Mouse (Mus musculus): ENCODE measurements around the gene Cdk17. TPM values are rescaled to one million over a fixed set of nuclear protein-coding genes. Genes with fewer than 3 reads are reported as not detected.

Gene Cdk17
- total and polyA plus RNA-seq, 2 experiments: 11.3 to 17.1 TPM

- DNase-seq (ENCODE audit: extremely low read depth, low read depth, low spot score): no peak
- Histone ChIP-seq H3K9ac (ENCODE audit: low read depth, low read length) (no peak overlapping the region), H3K79me2 (ENCODE audit: control insufficient read depth, insufficient read depth, low read length) (no peaks in the 10 kb centered on the region), H3K4me3 (ENCODE audit: insufficient read depth, low read depth, low read length) (no peak overlapping the region), H3K4me1 (ENCODE audit: control insufficient read depth, insufficient read depth, low read length) (peaks cover 3% of the 10 kb centered on the region; the same call in 1 of the 2 replicates), H3K27me3 (ENCODE audit: control insufficient read depth, insufficient read depth, low read length) (no peaks in the 10 kb centered on the region), H3K27ac (replicated peaks; ENCODE audit: insufficient read depth, low read depth, low read length) (no peak overlapping the region), H3K36me3 (ENCODE audit: control insufficient read depth, insufficient read depth, low read length) (no peaks in the 10 kb centered on the region)
- WGBS: 82% methylated on average over 3 of the region's 3 CpGs
- TF ChIP-seq POLR2A (IDR thresholded peaks at IDR 0.05; ENCODE audit: extremely low read depth, insufficient read depth, low read length) (no peak), CTCF (IDR thresholded peaks at IDR 0.05; ENCODE audit: low read depth, low read length) (no peak)
Observed at GRCm38 (mm10) chr10:93116636-93117035, 44.0 kb upstream of the Cdk17 start.

GRCm38 (mm10) chr10:93119809-93120208 lies 40.9 kb upstream of the Cdk17 start:
- Histone ChIP-seq H3K9ac (ENCODE audit: low read depth, low read length) (no peak overlapping the region), H3K27ac (replicated peaks; ENCODE audit: insufficient read depth, low read depth, low read length) (no peak overlapping the region), H3K79me2 (ENCODE audit: control insufficient read depth, insufficient read depth, low read length) (no peaks in the 10 kb centered on the region), H3K27me3 (ENCODE audit: control insufficient read depth, insufficient read depth, low read length) (no peaks in the 10 kb centered on the region), H3K4me1 (ENCODE audit: control insufficient read depth, insufficient read depth, low read length) (no peaks in the 10 kb centered on the region; the same call in 1 of the 2 replicates), H3K4me3 (ENCODE audit: insufficient read depth, low read depth, low read length) (no peak overlapping the region), H3K36me3 (ENCODE audit: control insufficient read depth, insufficient read depth, low read length) (no peaks in the 10 kb centered on the region)
- TF ChIP-seq CTCF (IDR thresholded peaks at IDR 0.05; ENCODE audit: low read depth, low read length) (no peak), POLR2A (IDR thresholded peaks at IDR 0.05; ENCODE audit: extremely low read depth, insufficient read depth, low read length) (no peak)
- DNase-seq (ENCODE audit: extremely low read depth, low read depth, low spot score): no peak
- 85% methylated on average over 5 of the region's 5 CpGs for WGBS

- no peaks in the 10 kb centered on the region for H3K36me3 ChIP-seq (ENCODE audit: control insufficient read depth, insufficient read depth, low read length)
- 91% methylated on average over 6 of the region's 6 CpGs for WGBS
- H3K27me3 ChIP-seq (ENCODE audit: control insufficient read depth, insufficient read depth, low read length): no peaks in the 10 kb centered on the region
- H3K4me3 ChIP-seq (ENCODE audit: insufficient read depth, low read depth, low read length): no peak overlapping the region
- H3K9ac ChIP-seq (ENCODE audit: low read depth, low read length): no peak overlapping the region
- peaks cover 2% of the 10 kb centered on the region for H3K4me1 ChIP-seq (ENCODE audit: control insufficient read depth, insufficient read depth, low read length)
- no peak for TF ChIP-seq POLR2A (IDR thresholded peaks at IDR 0.05; ENCODE audit: extremely low read depth, insufficient read depth, low read length)
- TF ChIP-seq CTCF (IDR thresholded peaks at IDR 0.05; ENCODE audit: low read depth, low read length): no peak
- no peaks in the 10 kb centered on the region for H3K79me2 ChIP-seq (ENCODE audit: control insufficient read depth, insufficient read depth, low read length)
- H3K27ac ChIP-seq (replicated peaks; ENCODE audit: insufficient read depth, low read depth, low read length): no peak overlapping the region
- DNase-seq (ENCODE audit: extremely low read depth, low read depth, low spot score): no peak
Observed at GRCm38 (mm10) chr10:93121262-93121860, 39.3 kb upstream of the Cdk17 start.

DNA sequence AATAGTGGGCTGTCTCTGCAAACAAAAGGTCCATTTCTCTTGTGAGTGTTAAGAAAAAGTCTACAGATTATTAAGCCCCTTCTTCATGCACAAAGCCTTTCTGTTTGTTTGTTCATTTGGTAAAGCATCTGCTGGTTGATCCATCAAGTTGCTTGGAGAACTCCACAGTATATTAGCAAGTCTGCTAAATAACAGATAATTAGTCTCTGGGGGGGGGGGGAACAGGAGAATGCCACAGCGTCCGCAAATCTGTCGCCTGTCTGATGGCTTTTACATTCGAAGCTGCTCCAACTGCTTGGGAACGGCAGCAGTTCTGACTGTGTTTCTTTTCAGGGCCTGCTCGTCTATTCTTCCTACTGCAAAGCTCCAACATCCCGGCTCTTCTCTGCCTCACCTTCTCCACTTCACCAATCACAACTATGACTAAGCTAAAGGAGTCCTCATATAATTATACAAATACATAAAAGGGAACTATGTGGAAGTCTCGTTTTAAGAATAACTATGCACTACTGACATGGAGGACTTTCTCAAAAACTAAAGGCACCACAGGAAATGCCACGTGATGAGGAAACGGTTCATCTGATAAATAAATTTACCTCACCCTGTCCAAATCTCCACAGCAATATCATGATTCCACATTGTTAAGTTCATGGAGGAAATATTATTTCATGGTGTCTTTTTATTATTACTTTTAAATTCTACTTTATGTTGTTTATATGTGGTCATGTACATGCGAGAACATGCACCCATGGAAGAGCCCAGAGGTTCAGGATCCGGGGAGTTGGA lies 38.1 kb upstream of the Cdk17 start:
- WGBS: 86% methylated on average over 12 of the region's 12 CpGs
- DNase-seq (ENCODE audit: extremely low read depth, low read depth, low spot score): no peak
- Histone ChIP-seq H3K27me3 (ENCODE audit: control insufficient read depth, insufficient read depth, low read length) (no peaks in the 10 kb centered on the region), H3K9ac (ENCODE audit: low read depth, low read length) (no peak overlapping the region), H3K4me1 (ENCODE audit: control insufficient read depth, insufficient read depth, low read length) (peaks cover 2% of the 10 kb centered on the region), H3K79me2 (ENCODE audit: control insufficient read depth, insufficient read depth, low read length) (no peaks in the 10 kb centered on the region), H3K36me3 (ENCODE audit: control insufficient read depth, insufficient read depth, low read length) (no peaks in the 10 kb centered on the region), H3K4me3 (ENCODE audit: insufficient read depth, low read depth, low read length) (no peak overlapping the region), H3K27ac (replicated peaks; ENCODE audit: insufficient read depth, low read depth, low read length) (no peak overlapping the region)
- no peak for TF ChIP-seq POLR2A (IDR thresholded peaks at IDR 0.05; ENCODE audit: extremely low read depth, insufficient read depth, low read length)
- TF ChIP-seq CTCF (IDR thresholded peaks at IDR 0.05; ENCODE audit: low read depth, low read length): no peak

- H3K4me3 ChIP-seq (ENCODE audit: insufficient read depth, low read depth, low read length): no peak overlapping the region
- no peaks in the 10 kb centered on the region for H3K27me3 ChIP-seq (ENCODE audit: control insufficient read depth, insufficient read depth, low read length)
- no peaks in the 10 kb centered on the region for H3K79me2 ChIP-seq (ENCODE audit: control insufficient read depth, insufficient read depth, low read length)
- no peak for DNase-seq (ENCODE audit: extremely low read depth, low read depth, low spot score)
- TF ChIP-seq CTCF (IDR thresholded peaks at IDR 0.05; ENCODE audit: low read depth, low read length) (no peak), POLR2A (IDR thresholded peaks at IDR 0.05; ENCODE audit: extremely low read depth, insufficient read depth, low read length) (no peak)
- no peaks in the 10 kb centered on the region for H3K36me3 ChIP-seq (ENCODE audit: control insufficient read depth, insufficient read depth, low read length)
- H3K9ac ChIP-seq (ENCODE audit: low read depth, low read length): no peak overlapping the region
- peaks cover 2% of the 10 kb centered on the region for H3K4me1 ChIP-seq (ENCODE audit: control insufficient read depth, insufficient read depth, low read length)
- WGBS: 81% methylated on average over 4 of the region's 4 CpGs
- 0 out of 2 replicates have a peak overlapping the region, but pooled peaks have one; percentile 36 for H3K27ac ChIP-seq (replicated peaks; ENCODE audit: insufficient read depth, low read depth, low read length)
Observed at GRCm38 (mm10) chr10:93123310-93123709, 37.4 kb upstream of the Cdk17 start.

All from liver, adult 2 months (tissue).